Mouse (Mus musculus): Measurements from ENCODE around the gene Fam98a. TPM values are rescaled to one million over a fixed set of nuclear protein-coding genes. Genes with fewer than 3 reads are reported as not detected.

Gene Fam98a
- polyA plus RNA-seq, 1 experiment from 2014 or later = 11.6 TPM

DNA sequence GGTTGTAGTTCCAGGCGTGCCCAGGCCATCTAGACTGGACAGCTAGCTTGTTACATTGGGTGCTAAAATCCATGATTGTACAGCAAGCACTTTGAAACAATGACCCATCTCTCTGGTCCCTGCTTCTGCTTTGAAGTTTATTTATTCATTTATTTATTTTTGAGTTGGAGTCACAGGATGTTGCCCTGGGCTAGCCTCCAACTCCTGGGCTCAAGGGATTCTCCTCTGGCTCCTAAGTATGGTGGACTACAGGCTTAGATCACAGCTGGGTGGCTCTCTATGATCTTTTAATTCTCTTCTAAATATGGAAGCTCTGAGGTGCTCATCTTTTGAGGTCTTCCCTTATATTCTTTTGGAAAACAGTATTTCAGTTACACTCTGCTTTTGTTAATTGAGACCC lies 25.3 kb downstream of the Fam98a start:
- H3K4me2 ChIP-seq (replicated peaks; ENCODE audit: low read depth, low read length) = no peak overlapping the region
- H3K9me3 ChIP-seq (ENCODE audit: low read length) = no peaks in the 10 kb centered on the region
- H3K27ac ChIP-seq (ENCODE audit: low read length) = no peak overlapping the region
- H3K4me3 ChIP-seq (ENCODE audit: low read depth, low read length) = no peak overlapping the region
- ATAC-seq (no peak), DNase-seq (ENCODE audit: low spot score) (no peak)
- no peak overlapping the region for H3K9ac ChIP-seq (replicated peaks; ENCODE audit: low read depth)
- TF ChIP-seq EP300 (IDR thresholded peaks at IDR 0.05) = no peak
- TF ChIP-seq CTCF (IDR thresholded peaks at IDR 0.05) = no peak
- no peaks in the 10 kb centered on the region for H3K36me3 ChIP-seq (ENCODE audit: insufficient read depth, low read length)
- no peaks in the 10 kb centered on the region for H3K27me3 ChIP-seq (replicated peaks; ENCODE audit: insufficient read depth, low read length)
- no peaks in the 10 kb centered on the region; the same call in 1 of the 2 replicates for H3K4me1 ChIP-seq (ENCODE audit: insufficient read depth, low read depth, low read length)
- 83% methylated on average over 1 of the region's 1 CpGs for WGBS

DNA sequence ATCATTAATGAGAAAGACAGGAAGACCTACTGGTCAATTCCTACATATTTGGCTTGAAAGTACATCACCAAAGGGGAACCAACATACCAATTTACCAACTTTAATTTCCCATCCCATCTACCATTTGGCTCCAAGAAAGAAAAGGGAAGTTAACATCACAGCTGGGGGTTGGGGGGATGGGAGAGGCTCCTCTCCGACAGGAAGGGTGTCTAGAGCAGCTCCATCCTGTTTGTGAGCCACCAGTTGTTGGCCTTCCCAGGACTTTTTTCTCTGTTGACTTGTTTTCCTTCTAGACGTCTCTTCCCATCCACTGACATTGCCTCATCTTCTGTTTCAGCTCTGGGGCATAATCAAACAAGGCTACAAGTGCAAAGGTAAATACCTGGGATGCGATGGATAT lies 27.9 kb downstream of the Fam98a start:
- no peak overlapping the region for H3K27ac ChIP-seq (ENCODE audit: low read length)
- H3K4me2 ChIP-seq (replicated peaks; ENCODE audit: low read depth, low read length) = no peak overlapping the region
- H3K27me3 ChIP-seq (replicated peaks; ENCODE audit: insufficient read depth, low read length) = no peaks in the 10 kb centered on the region
- no peaks in the 10 kb centered on the region for H3K36me3 ChIP-seq (ENCODE audit: insufficient read depth, low read length)
- H3K9ac ChIP-seq (replicated peaks; ENCODE audit: low read depth) = no peak overlapping the region
- no peaks in the 10 kb centered on the region for H3K9me3 ChIP-seq (ENCODE audit: low read length)
- H3K4me3 ChIP-seq (ENCODE audit: low read depth, low read length) = no peak overlapping the region
- DNase-seq (ENCODE audit: low spot score) (peak; percentile 19), ATAC-seq (peak; percentile 28; the same call in 1 of the 2 replicates)
- TF ChIP-seq CTCF (IDR thresholded peaks at IDR 0.05) = no peak
- peak; percentile 51; the same call in 1 of the 2 replicates for TF ChIP-seq EP300 (IDR thresholded peaks at IDR 0.05)
- H3K4me1 ChIP-seq (ENCODE audit: insufficient read depth, low read depth, low read length) = no peaks in the 10 kb centered on the region; the same call in 1 of the 2 replicates
- 46% methylated on average over 3 of the region's 3 CpGs for WGBS

DNA sequence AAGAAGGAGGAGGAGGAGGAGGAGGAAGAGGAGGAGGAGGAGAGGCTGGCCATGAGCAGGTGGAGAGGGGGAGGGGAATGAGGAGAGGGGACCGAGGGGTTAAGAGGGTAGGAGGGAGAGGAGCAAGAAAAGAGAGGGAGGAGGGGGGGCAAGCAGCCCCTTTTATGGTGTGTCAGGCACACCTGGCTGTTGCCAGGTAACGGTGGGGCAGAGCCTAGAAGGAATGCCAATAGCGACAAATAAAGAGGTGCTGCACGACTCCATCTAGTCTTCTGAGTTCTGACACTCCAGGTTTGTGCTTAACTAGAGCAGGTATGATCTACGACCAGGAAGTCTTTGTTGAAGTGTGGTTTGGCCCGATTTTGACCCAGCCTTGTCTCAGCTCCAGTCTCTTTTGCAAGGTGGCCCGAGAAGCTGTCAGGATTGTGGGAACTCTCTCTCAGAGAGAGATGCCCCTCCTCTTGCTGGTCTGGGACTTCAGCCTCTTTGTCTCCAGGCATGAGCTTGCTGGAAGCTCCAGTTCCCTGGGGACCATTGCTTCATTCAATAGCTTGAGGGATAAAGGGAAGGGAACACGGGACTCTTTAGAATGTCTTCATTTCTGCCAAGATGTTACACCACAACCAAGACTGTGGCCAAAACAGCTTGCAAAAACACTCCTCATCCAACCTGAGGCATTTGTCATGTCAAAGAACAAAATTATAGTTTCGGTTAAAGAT lies 29.2 kb downstream of the Fam98a start:
- 25% methylated on average over 9 of the region's 9 CpGs for WGBS
- ATAC-seq (no peak), DNase-seq (ENCODE audit: low spot score) (peak; percentile 26)
- no peak for TF ChIP-seq CTCF (IDR thresholded peaks at IDR 0.05)
- no peak for TF ChIP-seq EP300 (IDR thresholded peaks at IDR 0.05)
- Histone ChIP-seq H3K4me2 (replicated peaks; ENCODE audit: low read depth, low read length) (no peak overlapping the region), H3K27ac (ENCODE audit: low read length) (no peak overlapping the region), H3K4me1 (ENCODE audit: insufficient read depth, low read depth, low read length) (no peaks in the 10 kb centered on the region; the same call in 1 of the 2 replicates), H3K4me3 (ENCODE audit: low read depth, low read length) (no peak overlapping the region), H3K27me3 (replicated peaks; ENCODE audit: insufficient read depth, low read length) (no peaks in the 10 kb centered on the region), H3K9ac (replicated peaks; ENCODE audit: low read depth) (no peak overlapping the region), H3K9me3 (ENCODE audit: low read length) (no peaks in the 10 kb centered on the region), H3K36me3 (ENCODE audit: insufficient read depth, low read length) (no peaks in the 10 kb centered on the region)

DNA sequence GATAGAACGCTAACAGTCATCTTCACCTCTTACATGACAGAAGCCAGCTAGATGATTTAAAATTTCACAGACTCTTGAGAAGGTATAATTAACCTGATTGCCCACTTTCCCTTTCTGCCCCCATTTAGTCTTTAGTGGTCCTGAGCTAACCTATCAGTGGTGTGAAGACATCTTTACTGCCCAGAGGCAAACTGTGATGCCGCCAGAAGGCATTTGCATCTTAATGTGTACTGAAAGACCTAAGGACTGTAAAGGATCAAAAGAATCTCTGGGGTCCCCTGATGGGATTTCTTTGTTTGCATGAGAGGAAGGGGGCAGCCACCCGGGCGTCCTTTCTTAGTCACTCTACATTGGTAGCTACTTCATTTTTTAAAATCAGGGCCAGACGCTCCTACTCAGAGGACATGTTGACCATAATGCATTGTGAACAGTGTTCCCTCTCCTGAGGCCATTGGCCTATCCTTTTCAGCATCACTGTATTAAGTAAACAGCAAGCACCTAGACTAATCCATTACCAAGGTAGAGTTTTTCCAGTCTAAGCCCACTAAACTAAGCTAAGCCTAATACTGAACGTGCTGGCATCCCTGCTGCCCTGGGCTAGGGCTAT lies 30.4 kb downstream of the Fam98a start:
- ATAC-seq = no peak
- Histone ChIP-seq H3K27me3 (replicated peaks; ENCODE audit: insufficient read depth, low read length) (no peaks in the 10 kb centered on the region), H3K9ac (replicated peaks; ENCODE audit: low read depth) (no peak overlapping the region), H3K27ac (ENCODE audit: low read length) (no peak overlapping the region), H3K4me3 (ENCODE audit: low read depth, low read length) (no peak overlapping the region), H3K36me3 (ENCODE audit: insufficient read depth, low read length) (no peaks in the 10 kb centered on the region), H3K4me1 (ENCODE audit: insufficient read depth, low read depth, low read length) (no peaks in the 10 kb centered on the region; the same call in 1 of the 2 replicates), H3K9me3 (ENCODE audit: low read length) (no peaks in the 10 kb centered on the region), H3K4me2 (replicated peaks; ENCODE audit: low read depth, low read length) (no peak overlapping the region)
- TF ChIP-seq EP300 (IDR thresholded peaks at IDR 0.05) (no peak), CTCF (IDR thresholded peaks at IDR 0.05) (no peak)
- 56% methylated on average over 6 of the region's 6 CpGs for WGBS
- no peak for DNase-seq (ENCODE audit: low spot score)

DNA sequence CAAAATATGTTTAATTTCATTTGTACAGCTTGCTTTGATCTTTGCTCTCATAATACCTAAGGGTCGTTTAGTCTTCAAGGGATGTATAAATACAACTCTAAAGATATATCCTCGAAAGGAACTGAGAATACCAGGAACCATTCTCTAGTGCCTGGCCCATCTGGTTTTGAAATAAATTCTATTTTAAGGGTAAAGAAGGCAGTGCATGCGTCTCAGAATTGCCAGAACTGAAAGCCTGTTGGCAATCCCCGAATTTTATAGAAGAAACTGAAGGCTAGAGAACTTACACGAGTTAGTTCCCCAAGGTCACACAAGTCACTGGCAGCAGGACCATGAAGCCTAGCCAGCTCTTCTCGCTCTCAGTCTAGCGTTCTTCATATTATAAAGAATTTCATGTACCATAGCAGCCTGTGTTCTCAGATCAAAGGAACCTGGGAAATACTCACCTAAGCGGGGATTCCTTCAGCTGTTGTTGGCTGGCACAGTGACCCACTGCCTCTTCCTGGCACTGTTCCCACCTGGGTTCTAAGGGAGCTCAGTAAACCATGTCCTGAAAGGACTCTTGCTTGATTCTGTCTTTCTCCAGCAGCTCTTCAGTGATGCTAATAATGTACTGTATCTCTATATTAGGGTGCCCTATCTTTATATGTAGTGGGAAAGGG lies 32.4 kb downstream of the Fam98a start:
- 60% methylated on average over 8 of the region's 8 CpGs for WGBS
- Histone ChIP-seq H3K9ac (replicated peaks; ENCODE audit: low read depth) (no peak overlapping the region), H3K27ac (ENCODE audit: low read length) (no peak overlapping the region), H3K4me1 (ENCODE audit: insufficient read depth, low read depth, low read length) (no peaks in the 10 kb centered on the region; the same call in 1 of the 2 replicates), H3K27me3 (replicated peaks; ENCODE audit: insufficient read depth, low read length) (no peaks in the 10 kb centered on the region), H3K36me3 (ENCODE audit: insufficient read depth, low read length) (no peaks in the 10 kb centered on the region), H3K9me3 (ENCODE audit: low read length) (no peaks in the 10 kb centered on the region), H3K4me3 (ENCODE audit: low read depth, low read length) (no peak overlapping the region), H3K4me2 (replicated peaks; ENCODE audit: low read depth, low read length) (no peak overlapping the region)
- DNase-seq (ENCODE audit: low spot score) (no peak), ATAC-seq (no peak)
- no peak for TF ChIP-seq CTCF (IDR thresholded peaks at IDR 0.05)

DNA sequence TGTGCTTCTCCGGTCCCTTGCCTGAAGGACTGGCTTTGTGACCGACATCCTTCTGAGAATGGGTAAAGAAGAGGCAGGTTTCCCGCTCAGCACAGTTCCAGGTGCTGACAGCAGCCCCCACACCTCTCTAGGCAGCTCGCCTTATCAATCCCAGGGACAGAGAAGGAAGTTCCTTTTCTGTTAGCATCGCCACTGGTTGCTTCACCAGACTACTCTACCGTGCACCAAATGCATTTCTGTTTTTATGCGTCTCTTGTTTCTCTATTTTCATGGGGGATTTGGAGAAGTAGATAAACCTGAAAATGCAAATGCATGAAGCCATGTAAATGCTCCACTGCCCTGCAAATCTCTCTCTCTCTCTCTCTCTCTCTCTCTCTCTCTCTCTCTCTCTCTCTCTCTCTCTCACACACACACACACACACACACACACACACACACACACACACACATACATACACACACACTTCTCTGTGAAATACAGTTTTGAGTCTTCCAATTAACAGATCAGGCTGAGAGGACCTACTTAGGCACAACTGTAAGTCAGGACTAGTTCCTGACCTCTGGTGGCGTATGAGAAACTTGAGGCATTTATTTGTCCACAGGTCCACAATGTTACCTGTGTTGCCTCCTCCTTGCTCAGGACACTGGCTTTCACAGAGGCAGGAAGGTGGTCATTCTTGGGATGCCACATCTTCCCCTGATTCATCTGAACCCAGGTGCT lies 33.4 kb downstream of the Fam98a start:
- TF ChIP-seq EP300 (IDR thresholded peaks at IDR 0.05) (no peak), CTCF (IDR thresholded peaks at IDR 0.05) (no peak)
- DNase-seq (ENCODE audit: low spot score) = no peak
- Histone ChIP-seq H3K9ac (replicated peaks; ENCODE audit: low read depth) (no peak overlapping the region), H3K36me3 (ENCODE audit: insufficient read depth, low read length) (no peaks in the 10 kb centered on the region), H3K4me2 (replicated peaks; ENCODE audit: low read depth, low read length) (no peak overlapping the region), H3K27ac (ENCODE audit: low read length) (no peak overlapping the region), H3K27me3 (replicated peaks; ENCODE audit: insufficient read depth, low read length) (no peaks in the 10 kb centered on the region), H3K4me1 (ENCODE audit: insufficient read depth, low read depth, low read length) (no peaks in the 10 kb centered on the region; the same call in 1 of the 2 replicates), H3K4me3 (ENCODE audit: low read depth, low read length) (no peak overlapping the region), H3K9me3 (ENCODE audit: low read length) (no peaks in the 10 kb centered on the region)
- no peak for ATAC-seq
- WGBS = 64% methylated on average over 8 of the region's 8 CpGs
